In genomic region chr10:75568851-75569250, GRCm38 (mm10) we compare ENCODE assay signal across 14 mouse cellular contexts. TPM values are rescaled to one million over a fixed set of nuclear protein-coding genes. Genes with fewer than 3 reads are reported as not detected.
DNase-seq lines count a peak whose midpoint lies in the region; ATAC-seq and TF ChIP-seq lines count a peak whose summit lies in the region.
"Had no signal": no experiment of that assay in that cellular context is flagged by ENCODE, and none has a peak within 500 bp of the region (broad histone marks: within the 10 kb centered on the region; RNA-seq: fewer than 3 reads in every experiment).

No protein-coding gene starts in this region.

- no peak for TF ChIP-seq CTCF in ES-Bruce4 (IDR thresholded peaks at IDR 0.05; ENCODE audit: low read depth, low read length)

- 0 out of 2 replicates have a peak overlapping the region, but pooled peaks have one; percentile 1 for H3K9ac ChIP-seq in ES-Bruce4 (ENCODE audit: low read depth, poor library complexity, severe bottlenecking)
- H3K9ac ChIP-seq in embryonic facial prominence, embryonic 14.5 days (ENCODE audit: low read depth, low read length): peak overlapping the region; percentile 19; the same call in 1 of the 2 replicates
- no peak overlapping the region for H3K9ac ChIP-seq in liver, embryonic 13.5 days
- H3K9ac ChIP-seq: forebrain, postnatal 0 days had no signal

- no peaks in the 10 kb centered on the region for H3K27me3 ChIP-seq in ES-Bruce4 (ENCODE audit: control insufficient read depth, insufficient read depth, low read length, poor library complexity, severe bottlenecking)
- no peaks in the 10 kb centered on the region for H3K27me3 ChIP-seq in embryonic facial prominence, embryonic 14.5 days (replicated peaks; ENCODE audit: control insufficient read depth, insufficient read depth, low read length)
- H3K27me3 ChIP-seq in liver, embryonic 13.5 days: 0 out of 2 replicates have a peak, but pooled peaks cover 1% of the 10 kb centered on the region

- TF ChIP-seq EP300 in ES-Bruce4 (IDR thresholded peaks at IDR 0.05; ENCODE audit: insufficient read depth, low read depth, low read length): no peak

- no peaks in the 10 kb centered on the region for H3K9me3 ChIP-seq in ES-Bruce4 (replicated peaks; ENCODE audit: control insufficient read depth, insufficient read depth, low read length, poor library complexity, severe bottlenecking)
- no peaks in the 10 kb centered on the region for H3K9me3 ChIP-seq in embryonic facial prominence, embryonic 14.5 days (ENCODE audit: control insufficient read depth, low read length)
- no peaks in the 10 kb centered on the region for H3K9me3 ChIP-seq in liver, embryonic 13.5 days (replicated peaks)

- H3K4me2 ChIP-seq in embryonic facial prominence, embryonic 14.5 days (ENCODE audit: low read depth, low read length): no peak overlapping the region
- peak overlapping the region; percentile 24 for H3K4me2 ChIP-seq in liver, embryonic 13.5 days

- TF ChIP-seq POLR2A in ES-Bruce4 (IDR thresholded peaks at IDR 0.05; ENCODE audit: insufficient read depth, low read length): no peak

- H3K4me1 ChIP-seq in ES-Bruce4 (ENCODE audit: control insufficient read depth, insufficient read depth, low read length): peaks cover 17% of the 10 kb centered on the region
- no peaks in the 10 kb centered on the region for H3K4me1 ChIP-seq in embryonic facial prominence, embryonic 14.5 days (ENCODE audit: control insufficient read depth, insufficient read depth, low read length)
- H3K4me1 ChIP-seq in liver, embryonic 13.5 days (replicated peaks): peaks cover 33% of the 10 kb centered on the region

- WGBS in embryonic facial prominence, embryonic 14.5 days: 21% methylated on average over 4 of the region's 4 CpGs
- WGBS in liver, embryonic 13.5 days (ENCODE audit: insufficient replicate concordance): 31% methylated on average over 4 of the region's 4 CpGs

- peak; percentile 51 for DNase-seq in kidney, adult 9 months
- DNase-seq in kidney, adult 8-10 months: no peak
- DNase-seq in embryonic facial prominence, embryonic 14.5 days (ENCODE audit: low spot score): no peak
- no peak for DNase-seq in liver, embryonic 13.5 days
- DNase-seq in spleen, postnatal 36 days (ENCODE audit: low spot score in 2 of 2): no peak
- no peak for DNase-seq in embryo, embryonic 9.5 days (ENCODE audit: extremely low spot score)
- DNase-seq: cerebellum, adult 11-12 months; forebrain, postnatal 0 days; gastrocnemius, postnatal 10 days; heart, postnatal 10 days; right cerebral cortex, adult 18-20 months had no signal

- no peak for ATAC-seq in embryonic facial prominence, embryonic 14.5 days (ENCODE audit: low read depth)
- ATAC-seq in liver, embryonic 13.5 days (ENCODE audit: low read depth): 0 out of 2 replicates have a peak, but pooled peaks have one; percentile 27
- ATAC-seq: CD4-positive, CD25-positive, alpha-beta regulatory T cell, adult 4 months; forebrain, postnatal 0 days had no signal

- H3K36me3 ChIP-seq in ES-Bruce4 (ENCODE audit: control insufficient read depth, insufficient read depth, low read length, poor library complexity, severe bottlenecking): no peaks in the 10 kb centered on the region
- no peaks in the 10 kb centered on the region for H3K36me3 ChIP-seq in embryonic facial prominence, embryonic 14.5 days (ENCODE audit: control insufficient read depth, insufficient read depth, low read length)
- H3K36me3 ChIP-seq in liver, embryonic 13.5 days: no peaks in the 10 kb centered on the region

- H3K27ac ChIP-seq in ES-Bruce4 (ENCODE audit: insufficient read depth, low read length): no peak overlapping the region
- no peak overlapping the region for H3K27ac ChIP-seq in embryonic facial prominence, embryonic 14.5 days (replicated peaks; ENCODE audit: low read depth, low read length)
- H3K27ac ChIP-seq in liver, embryonic 13.5 days: no peak overlapping the region

- peak overlapping the region; percentile 24; the same call in 1 of the 2 replicates for H3K4me3 ChIP-seq in ES-Bruce4 (ENCODE audit: low read depth, low read length)
- H3K4me3 ChIP-seq in embryonic facial prominence, embryonic 14.5 days (ENCODE audit: low read depth, low read length): no peak overlapping the region
- no peak overlapping the region for H3K4me3 ChIP-seq in liver, embryonic 13.5 days (replicated peaks)
- H3K4me3 ChIP-seq: myocyte had no signal

RNA-seq across cellular contexts. Expression of gene Ggt1, which starts 7.4 kb away (rescaled TPM):
- 2.8 and 4.4 TPM in 2 replicates for polyA plus RNA-seq in ES-Bruce4 (2011; ENCODE audit: insufficient read depth, insufficient read length, low read depth, missing spikeins)
- 0.39 and 1.4 TPM in 2 replicates for polyA plus RNA-seq in embryonic facial prominence, embryonic 14.5 days (2014; fragmentation: Nextera tagmentation; extraction: Ambion mirVana)
- polyA plus RNA-seq in liver, embryonic 13.5 days (2015; fragmentation: Nextera tagmentation; extraction: Ambion mirVana): 4.7 and 5.4 TPM in 2 replicates

RNA-seq across cellular contexts. Expression of gene Lrrc75b, which starts 8.7 kb away (rescaled TPM):
- polyA plus RNA-seq in ES-Bruce4 (2011; ENCODE audit: insufficient read depth, insufficient read length, low read depth, missing spikeins): not detected in 2 replicates
- polyA plus RNA-seq in embryonic facial prominence, embryonic 14.5 days (2014; fragmentation: Nextera tagmentation; extraction: Ambion mirVana): 5.7 and 7.9 TPM in 2 replicates
- polyA plus RNA-seq in liver, embryonic 13.5 days (2015; fragmentation: Nextera tagmentation; extraction: Ambion mirVana): 0.05 and 0.07 TPM in 2 replicates

RNA-seq across cellular contexts. Expression of gene Ggt5, which starts 20.3 kb away (rescaled TPM):
- 0.81 and 0.90 TPM in 2 replicates for polyA plus RNA-seq in ES-Bruce4 (2011; ENCODE audit: insufficient read depth, insufficient read length, low read depth, missing spikeins)
- polyA plus RNA-seq in embryonic facial prominence, embryonic 14.5 days (2014; fragmentation: Nextera tagmentation; extraction: Ambion mirVana): 3.1 and 3.9 TPM in 2 replicates
- polyA plus RNA-seq in liver, embryonic 13.5 days (2015; fragmentation: Nextera tagmentation; extraction: Ambion mirVana): 0.52 and 0.59 TPM in 2 replicates

RNA-seq across cellular contexts. Expression of gene Gucd1, which starts 51.1 kb away (rescaled TPM):
- polyA plus RNA-seq in ES-Bruce4 (2011; ENCODE audit: insufficient read depth, insufficient read length, low read depth, missing spikeins): 8.1 and 9.9 TPM in 2 replicates
- polyA plus RNA-seq in embryonic facial prominence, embryonic 14.5 days (2014; fragmentation: Nextera tagmentation; extraction: Ambion mirVana): 32.9 and 35.8 TPM in 2 replicates
- 48.7 and 50.4 TPM in 2 replicates for polyA plus RNA-seq in liver, embryonic 13.5 days (2015; fragmentation: Nextera tagmentation; extraction: Ambion mirVana)

RNA-seq across cellular contexts. Expression of gene Snrpd3, which starts 51.5 kb away (rescaled TPM):
- 506 and 548 TPM in 2 replicates for polyA plus RNA-seq in ES-Bruce4 (2011; ENCODE audit: insufficient read depth, insufficient read length, low read depth, missing spikeins)
- 147 and 162 TPM in 2 replicates for polyA plus RNA-seq in embryonic facial prominence, embryonic 14.5 days (2014; fragmentation: Nextera tagmentation; extraction: Ambion mirVana)
- 109 and 141 TPM in 2 replicates for polyA plus RNA-seq in liver, embryonic 13.5 days (2015; fragmentation: Nextera tagmentation; extraction: Ambion mirVana)
